Mouse (Mus musculus) left cerebral cortex, postnatal 14 days (tissue): Measurements from ENCODE around the gene Eaf1. TPM values are rescaled to one million over a fixed set of nuclear protein-coding genes. Genes with fewer than 3 reads are reported as not detected.
"Not testable (repeated sequence)": the region's sequence is repeated elsewhere in the genome, so short reads cannot be mapped to it uniquely, and the experiment has no call there.

Experiments
- DNase-seq, 2 experiments: peaks; one replicate each; pipeline ENCODE4 v3.0.0; 2021 to 2022; ENCODE audit warnings: low spot score in 2 of 2, mixed read lengths in 1 of 2
- intact Hi-C: fragments of 180-260 bp; cut with DNase I; formaldehyde crosslinking; loops from one replicate; pipeline ENCODE4 v1.15.1; 2025
- long read RNA-seq, 2 experiments: library from polyadenylated mRNA; stranded (forward); transcript quantifications; one replicate each; pipeline ENCODE4 v2.0.0; 2021
- total RNA-seq, 2 experiments: library from RNA; stranded (reverse); gene quantifications; 2 replicates each; pipeline ENCODE4 v1.2.3; 2021

Gene Eaf1
- 10 to 100 TPM; 15.8 to 16.6 TPM for total RNA-seq
- long read RNA-seq, experiment 1, full-length matches to known transcripts, result 16 of 21 reads
- long read RNA-seq, experiment 1, partial matches to known transcripts, result 3 of 21 reads
- long read RNA-seq, experiment 1, other reads (novel, unspliced or antisense), result 2 of 21 reads
- long read RNA-seq, experiment 2, full-length matches to known transcripts, result 19 of 24 reads
- long read RNA-seq, experiment 2, partial matches to known transcripts, result 5 of 24 reads
- long read RNA-seq, experiment 2, other reads (novel, unspliced or antisense), result 0 of 24 reads

GRCm38 (mm10) chr14:31494349-31494974 lies at the start of gene Eaf1:
Eaf1 (plus strand) TSS chr14:31494399.
- peak in 1 of 2 experiments; percentile 17 for DNase-seq
- intact Hi-C loops, result no loop called here

GRCm38 (mm10) chr14:31448994-31449393 lies 45.2 kb upstream of the Eaf1 start:
- DNase-seq, result no peak
- intact Hi-C loops, result no loop called here

GRCm38 (mm10) chr14:31453946-31454345 lies 40.3 kb upstream of the Eaf1 start:
- intact Hi-C loops, DNase-seq: not testable (repeated sequence)

- DNase-seq, result no peak
- intact Hi-C loops, result no loop called here
These were observed 39.2 kb upstream of the Eaf1 start for GRCm38 (mm10) chr14:31454849-31455566.

GRCm38 (mm10) chr14:31456064-31456721 lies 38.0 kb upstream of the Eaf1 start:
- intact Hi-C loops, result no loop called here
- DNase-seq, result no peak

- DNase-seq, result no peak
- intact Hi-C loops, result no loop called here
These were observed 36.2 kb upstream of the Eaf1 start for GRCm38 (mm10) chr14:31458006-31458405.

- intact Hi-C loops, DNase-seq: not testable (repeated sequence)
These were observed 32.0 kb upstream of the Eaf1 start for GRCm38 (mm10) chr14:31462226-31462625.

GRCm38 (mm10) chr14:31462886-31463285 lies 31.3 kb upstream of the Eaf1 start:
- DNase-seq, result no peak
- intact Hi-C loops, result no loop called here

- intact Hi-C loops, result no loop called here
- no peak for DNase-seq
These were observed 30.0 kb upstream of the Eaf1 start for GRCm38 (mm10) chr14:31464176-31464575.

- intact Hi-C loops, result loop anchor here (2.0 to 5.0 kb wide), 2 partner anchors 82 to 105 kb away; no protein-coding TSS in a partner anchor
- DNase-seq, result no peak
These were observed 24.5 kb upstream of the Eaf1 start for GRCm38 (mm10) chr14:31469711-31470110.

GRCm38 (mm10) chr14:31472451-31473061 lies 21.6 kb upstream of the Eaf1 start:
- intact Hi-C loops, result loop anchor here (2.0 to 5.0 kb wide), 2 partner anchors 85 to 200 kb away; no protein-coding TSS in a partner anchor
- DNase-seq, result peak; percentile 79 to 86

- DNase-seq, result no peak
- intact Hi-C loops, result loop anchor here (2.0 to 5.0 kb wide), 2 partner anchors 86 to 200 kb away; no protein-coding TSS in a partner anchor
These were observed 20.9 kb upstream of the Eaf1 start for GRCm38 (mm10) chr14:31473297-31473696.

- intact Hi-C loops, result no loop called here
- no peak for DNase-seq
These were observed 11.8 kb upstream of the Eaf1 start for GRCm38 (mm10) chr14:31482417-31482816.

- intact Hi-C loops, result no loop called here
- DNase-seq, result no peak
These were observed 7.7 kb upstream of the Eaf1 start for GRCm38 (mm10) chr14:31486465-31486864.

- intact Hi-C loops, result no loop called here
- DNase-seq, result no peak
These were observed 6.1 kb upstream of the Eaf1 start for GRCm38 (mm10) chr14:31488055-31488454.

GRCm38 (mm10) chr14:31493901-31494300 lies 298 bp upstream of the Eaf1 start:
- intact Hi-C loops, result no loop called here
- DNase-seq, result no peak

- peak; percentile 87 to 90 for DNase-seq
- intact Hi-C loops, result no loop called here
These were observed 816 bp downstream of the Eaf1 start, which contains the start of gene Mettl6 for GRCm38 (mm10) chr14:31494975-31495455. Mettl6 (minus strand) TSS chr14:31495040.

GRCm38 (mm10) chr14:31495538-31495937 lies 1.3 kb downstream of the Eaf1 start:
- no peak for DNase-seq
- intact Hi-C loops, result no loop called here

GRCm38 (mm10) chr14:31496241-31496646 lies 2.0 kb downstream of the Eaf1 start:
- no peak for DNase-seq
- intact Hi-C loops, result no loop called here
